Mouse (Mus musculus) left cerebral cortex, adult 9 months (tissue): ENCODE data around the gene Isyna1.

Experiments
- DNase-seq, 2 experiments: peaks; one replicate each; pipeline ENCODE4 v3.0.0; 2022; ENCODE audit warnings: low spot score in 2 of 2

The Isyna1 gene

DNA sequence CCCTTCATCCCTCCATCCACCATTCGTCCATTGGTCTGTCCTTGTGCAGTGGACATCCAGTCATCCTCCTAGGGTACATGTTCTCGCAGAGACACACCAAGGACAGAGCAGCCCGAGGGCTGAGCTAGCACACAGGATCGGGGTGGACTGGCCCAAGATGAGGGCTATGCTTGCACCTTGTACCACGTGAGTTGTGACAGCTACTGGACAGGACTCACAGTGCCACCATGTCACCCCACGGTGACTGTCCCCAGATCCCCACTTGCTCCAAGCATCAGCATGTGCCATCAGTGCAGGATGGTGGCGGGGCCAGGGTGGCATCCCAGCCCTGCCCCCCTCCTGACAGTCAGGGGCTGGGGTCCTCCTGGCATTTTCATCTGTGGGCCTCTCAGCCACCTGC, 10.4 kb downstream of the Isyna1 start:
- no peak for DNase-seq

DNA sequence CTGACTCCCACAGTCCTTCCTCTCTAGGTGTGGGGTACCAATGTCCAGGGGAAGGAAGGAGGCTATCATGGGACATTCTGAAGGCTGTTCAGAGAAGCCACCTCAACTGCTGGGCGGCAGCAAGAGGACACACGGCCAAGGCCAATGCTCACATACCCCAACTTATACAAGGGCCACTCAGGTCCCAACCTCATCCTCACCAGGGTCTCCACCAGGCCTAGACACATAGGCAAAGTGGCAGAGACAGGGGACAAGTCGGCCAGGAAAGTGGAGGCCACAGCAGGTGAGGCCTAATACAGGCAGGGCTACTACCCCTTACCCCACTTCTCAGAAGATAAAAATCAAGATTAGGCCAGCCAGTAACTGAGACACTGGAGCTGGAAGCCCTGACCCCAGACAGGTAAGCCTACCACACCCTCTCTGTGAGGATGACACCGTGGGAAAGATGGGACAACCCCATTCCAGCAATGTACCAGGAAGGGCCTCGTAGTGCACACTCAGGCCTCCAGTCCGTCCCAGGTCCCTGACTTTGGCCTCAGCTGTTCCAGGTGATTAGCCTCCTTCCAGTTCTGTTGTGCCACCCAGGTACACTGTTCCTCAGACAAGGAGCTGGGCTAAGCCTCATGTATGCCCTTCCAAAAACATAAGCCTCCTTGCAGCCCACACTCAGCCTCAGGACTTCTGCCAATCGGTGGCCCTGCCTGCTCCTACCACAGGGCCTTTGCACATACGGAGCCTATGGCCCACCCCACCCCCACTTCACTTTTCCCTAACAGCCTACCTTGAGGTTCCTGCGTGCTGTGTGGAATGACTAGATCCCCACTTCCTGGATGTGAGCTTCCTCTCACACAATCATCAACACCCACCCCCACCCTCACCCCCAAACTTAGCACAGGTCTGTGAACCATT, 12.0 kb downstream of the Isyna1 start:
- DNase-seq = no peak

DNA sequence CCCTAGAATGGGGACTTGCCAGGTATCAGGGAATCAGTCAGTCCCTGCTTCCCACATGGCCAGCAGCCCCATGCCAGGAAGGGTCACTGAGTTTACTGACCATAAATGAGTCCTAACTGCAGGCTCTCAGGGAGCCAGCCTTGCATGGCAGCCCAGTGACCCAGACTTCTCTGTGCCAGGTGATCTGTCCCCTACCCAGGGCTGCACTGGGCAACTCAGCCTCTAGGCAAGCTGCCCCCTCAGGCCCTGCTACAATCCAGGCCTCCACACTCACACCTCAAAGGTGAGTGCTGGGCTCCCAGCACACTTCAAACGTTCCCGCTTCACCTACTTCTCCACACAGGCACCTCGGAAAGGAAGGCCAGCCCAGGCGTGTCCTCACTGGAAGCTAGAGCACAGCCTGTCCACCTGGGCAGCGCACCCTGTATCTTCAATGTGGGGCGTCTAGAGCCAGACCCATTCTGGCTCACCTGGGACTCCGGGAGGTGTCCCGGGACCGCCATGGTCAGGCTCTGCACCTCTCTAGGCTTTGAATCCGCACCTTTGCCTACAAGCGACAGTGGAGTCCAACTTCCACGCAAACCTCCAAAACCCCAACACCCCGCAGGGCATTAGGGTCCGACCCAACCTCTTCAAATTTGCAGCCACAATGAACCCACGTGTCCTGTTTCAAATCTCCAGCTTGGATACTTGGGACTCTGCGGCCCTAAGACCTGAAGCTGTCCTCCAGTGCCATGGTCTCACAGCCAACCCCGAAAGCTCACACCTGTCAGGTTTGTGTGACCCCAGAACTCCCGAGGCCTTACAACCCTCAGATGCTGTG, 12.8 kb downstream of the Isyna1 start:
- DNase-seq = no peak

DNA sequence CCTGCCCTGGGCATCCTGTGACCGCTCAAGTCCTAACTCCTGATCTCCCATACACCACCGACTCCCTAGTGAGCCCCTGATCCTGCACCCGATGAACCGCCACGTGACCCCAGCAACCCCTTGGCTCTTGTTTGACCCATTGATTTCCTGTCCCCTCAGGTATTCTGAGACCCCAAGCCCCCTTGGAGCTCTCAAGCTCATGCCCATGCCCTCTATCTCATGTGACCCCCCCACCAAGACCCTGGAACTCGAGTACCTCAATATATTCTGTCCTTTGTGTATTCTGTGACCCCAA, 13.4 kb downstream of the Isyna1 start:
- DNase-seq = no peak

DNA sequence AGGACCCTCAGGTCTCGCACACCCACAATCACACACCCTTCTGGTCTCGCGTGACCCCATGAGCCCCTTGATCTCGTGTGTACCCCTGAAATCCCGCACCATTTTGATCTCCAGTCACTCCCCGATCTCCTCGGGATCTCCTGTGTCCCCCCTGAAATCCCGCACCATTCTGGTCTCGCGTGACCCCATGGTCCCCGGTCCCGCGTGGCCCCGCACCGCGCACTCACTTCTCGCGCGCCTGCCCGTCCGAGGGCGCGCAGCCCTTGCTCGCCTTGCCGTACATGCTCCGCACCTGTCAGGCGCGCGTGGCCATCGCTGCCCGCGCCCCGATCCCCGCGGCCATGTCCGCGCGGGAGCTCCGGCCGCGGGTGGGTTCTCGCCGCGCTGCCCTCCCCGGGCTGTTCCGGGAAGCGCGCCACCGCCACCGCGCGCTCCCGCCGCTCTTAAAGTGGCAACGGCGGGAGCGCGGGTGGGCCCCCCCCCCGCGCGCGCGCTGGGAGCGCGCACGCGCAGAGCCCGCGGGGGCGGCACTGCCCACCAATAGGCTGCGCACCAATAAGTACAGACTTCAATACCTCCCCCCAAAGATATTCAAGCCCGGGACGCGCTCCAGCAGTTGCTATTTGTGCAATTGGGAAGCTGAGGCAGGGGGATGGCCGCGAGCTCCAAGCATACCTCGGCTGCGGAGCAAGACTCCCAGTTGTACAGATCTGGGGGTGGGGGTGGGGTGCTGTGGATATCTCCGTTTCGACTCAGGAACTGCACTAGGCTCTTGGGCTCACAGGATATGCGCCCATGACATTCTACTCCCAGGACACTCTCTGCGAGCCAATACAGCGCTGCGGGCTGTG, 13.9 kb downstream of the Isyna1 start:
- no peak for DNase-seq

DNA sequence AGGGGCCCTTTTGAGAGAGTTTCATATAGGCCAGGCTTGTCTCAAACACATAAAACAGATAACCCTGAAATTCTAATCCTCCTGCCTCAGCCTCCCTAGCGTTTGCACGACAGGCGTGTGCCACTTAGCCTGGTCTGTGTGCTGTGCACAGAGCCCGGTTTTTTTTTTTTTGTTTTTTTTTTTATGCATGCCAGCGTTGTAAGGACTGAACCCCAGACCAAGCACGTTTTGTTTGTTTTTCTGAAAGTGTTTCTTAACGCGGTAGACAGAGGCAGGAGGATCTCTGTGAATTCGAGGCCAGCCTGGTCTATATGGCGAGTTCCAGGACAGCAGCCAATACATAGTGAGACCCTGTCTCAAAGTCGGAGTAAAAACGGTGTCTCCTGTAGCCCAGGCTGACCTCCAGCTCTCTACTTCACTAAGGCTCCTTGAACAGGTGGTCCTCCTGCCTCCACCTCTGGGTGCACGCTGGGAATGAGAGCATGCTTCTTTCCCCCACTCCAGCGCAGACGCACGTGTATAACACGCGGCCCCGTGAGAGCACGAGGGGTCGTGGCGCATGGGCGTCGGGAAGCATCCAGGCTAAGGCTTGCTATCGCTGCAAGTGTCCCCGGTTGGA, 14.7 kb downstream of the Isyna1 start, which contains the start of gene Ssbp4:
Ssbp4 (minus strand) TSS at position 124 of the 619 bp plus-strand sequence.
- DNase-seq = no peak

DNA sequence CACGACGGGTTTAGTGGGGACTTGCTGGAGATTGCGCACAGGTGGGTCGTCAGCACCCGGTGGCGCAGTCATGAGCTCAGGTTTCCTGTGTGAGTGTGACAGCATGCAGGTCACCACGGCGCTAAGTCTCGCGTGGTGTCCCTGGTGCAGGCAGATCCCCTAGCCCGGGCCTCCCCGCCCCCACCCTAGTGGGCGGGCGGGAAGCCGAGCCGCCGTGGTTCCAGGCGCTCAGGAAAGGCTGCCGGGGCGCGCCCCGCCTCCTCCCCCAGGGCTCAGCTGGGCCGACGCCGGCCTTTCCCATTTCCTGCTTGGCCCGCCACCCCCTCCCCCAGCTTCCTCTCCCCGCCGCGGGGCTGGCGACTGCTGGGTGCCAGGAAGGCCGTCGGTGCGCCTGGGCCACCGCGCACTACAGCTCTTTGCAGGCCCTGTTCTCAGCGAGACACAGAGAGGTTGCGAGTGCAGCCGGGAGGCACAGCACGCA, 15.2 kb downstream of the Isyna1 start:
- DNase-seq = peak in 1 of 2 experiments; percentile 74

DNA sequence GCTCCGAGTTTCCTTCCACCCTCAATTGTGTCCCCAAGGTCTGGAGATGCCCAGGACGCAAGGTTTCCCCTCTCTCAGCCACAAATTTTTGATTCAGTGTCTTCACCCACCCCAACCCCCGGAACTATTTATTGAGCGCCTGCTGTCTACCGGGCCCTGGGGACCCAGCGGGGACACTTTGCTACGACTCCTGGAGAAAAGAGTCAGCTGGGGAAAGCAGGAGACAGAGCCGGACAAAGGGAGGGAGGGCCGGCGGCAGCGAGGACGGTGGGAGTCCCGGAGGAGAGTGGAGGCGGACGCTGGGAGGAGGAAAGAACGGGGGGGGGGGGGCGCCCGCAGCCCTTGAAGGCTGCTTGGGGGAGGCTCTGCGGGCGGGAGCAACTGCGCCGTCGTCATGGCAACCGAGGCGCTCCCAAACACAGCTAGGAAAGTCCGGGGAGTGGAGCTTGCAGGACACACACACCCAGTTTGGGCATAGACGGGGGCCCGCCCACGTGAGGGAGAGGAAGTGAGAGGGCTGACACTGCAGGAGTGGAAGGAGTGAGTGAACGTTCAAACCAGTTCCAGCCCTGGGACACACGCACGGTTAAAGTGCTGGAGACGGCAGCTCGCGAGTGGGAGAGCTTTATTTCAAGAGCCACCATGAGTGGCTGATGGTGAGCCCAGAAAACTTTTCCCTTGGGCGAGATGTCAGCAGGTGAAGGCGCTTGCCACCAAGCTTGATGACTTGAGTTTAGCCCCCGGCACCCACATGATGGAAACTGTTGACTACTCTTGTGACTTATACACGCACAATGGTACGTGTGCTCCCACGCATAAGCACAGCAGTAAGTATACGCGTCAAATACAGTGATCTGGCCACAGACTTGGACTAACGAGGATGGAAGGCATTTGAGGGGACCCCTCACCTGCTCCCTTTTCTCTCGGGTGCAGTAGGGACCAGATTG, 15.9 kb downstream of the Isyna1 start:
- peak in 1 of 2 experiments; percentile 91 for DNase-seq

DNA sequence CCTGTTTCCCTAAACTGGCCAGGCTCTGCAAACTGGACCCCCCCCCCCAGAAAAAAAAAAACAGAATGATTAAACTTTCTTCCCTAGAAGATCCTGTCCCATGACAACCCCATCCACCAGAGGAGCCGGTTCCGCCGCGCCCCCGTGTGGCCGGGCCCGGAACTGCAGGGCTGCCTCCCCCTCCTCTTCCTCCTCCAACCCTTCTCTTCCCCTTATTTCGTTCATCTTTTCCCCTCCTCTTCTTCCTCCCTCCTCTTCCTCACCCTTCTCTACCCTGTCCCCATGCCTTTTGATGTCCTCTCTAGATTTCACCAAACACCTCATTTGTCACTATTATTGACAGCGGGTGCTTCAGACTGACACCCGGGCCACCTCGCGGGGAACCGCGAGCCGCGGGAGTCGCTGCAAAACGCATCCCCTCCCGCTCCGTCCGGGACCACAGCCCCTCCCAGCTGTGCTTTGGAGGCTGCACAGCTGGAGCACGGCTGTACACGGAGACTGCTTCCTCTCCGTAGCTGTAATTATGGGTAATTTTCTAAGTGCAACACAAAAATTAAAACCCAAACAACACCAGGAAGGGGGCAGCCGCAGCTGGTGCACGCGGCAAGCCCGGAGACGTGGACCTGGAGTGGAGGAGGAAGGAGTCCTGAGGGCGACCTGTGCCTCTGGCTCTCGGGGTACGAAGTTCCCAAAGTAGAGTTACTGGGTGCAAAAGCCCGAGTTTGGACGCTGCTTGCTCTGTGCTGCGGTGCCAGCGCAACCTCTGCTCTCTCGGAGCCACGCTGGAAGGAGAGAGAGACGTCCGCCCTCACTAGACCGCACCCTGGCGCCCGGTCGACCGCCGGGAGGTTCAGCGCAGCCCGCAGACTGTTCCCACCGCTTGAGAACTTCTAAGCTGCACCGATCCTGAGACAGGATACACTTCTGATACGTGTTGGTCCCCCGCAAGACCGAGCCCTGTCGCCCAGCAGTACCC, 16.9 kb downstream of the Isyna1 start:
- DNase-seq = peak in 1 of 2 experiments; percentile 79

DNA sequence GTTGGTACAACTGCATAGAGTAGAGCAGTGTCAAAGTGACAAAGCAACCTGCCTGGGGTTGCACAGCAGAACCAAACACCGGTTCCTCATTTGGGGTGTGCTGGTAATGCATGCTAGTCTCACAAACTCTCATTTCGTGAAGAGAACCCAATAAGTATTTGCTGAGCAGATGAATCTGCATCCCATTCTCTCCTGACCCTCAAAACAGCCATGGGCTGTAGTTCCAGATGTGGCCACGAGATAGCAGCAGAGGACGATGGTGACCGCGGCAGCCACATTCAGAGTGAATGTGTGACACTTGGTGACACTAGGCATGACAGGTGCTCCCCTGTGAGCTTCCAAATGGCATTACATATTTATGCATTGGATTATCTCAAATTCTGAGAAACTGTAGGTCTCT, 17.7 kb downstream of the Isyna1 start:
- peak in 1 of 2 experiments; percentile 92 for DNase-seq

DNA sequence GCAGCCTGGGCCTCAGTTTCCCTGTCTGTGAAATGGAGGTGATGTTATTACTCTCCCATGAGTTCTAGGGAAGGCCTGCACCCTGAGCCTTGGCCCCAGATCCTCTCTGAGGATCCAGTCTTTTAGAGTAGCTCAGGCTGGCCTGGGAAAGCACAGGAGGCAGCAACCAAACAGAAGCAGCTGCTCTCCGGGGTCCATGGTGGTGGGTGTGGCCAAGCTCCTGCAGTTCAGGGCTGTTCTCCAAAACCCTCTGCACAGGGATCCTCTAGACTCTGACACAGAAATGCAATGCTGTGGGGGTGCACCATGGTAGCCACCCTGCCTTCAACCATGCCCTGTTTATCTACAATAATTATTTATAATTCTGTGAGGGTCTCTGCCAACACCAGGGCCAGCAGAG, 19.6 kb downstream of the Isyna1 start:
- DNase-seq = no peak

DNA sequence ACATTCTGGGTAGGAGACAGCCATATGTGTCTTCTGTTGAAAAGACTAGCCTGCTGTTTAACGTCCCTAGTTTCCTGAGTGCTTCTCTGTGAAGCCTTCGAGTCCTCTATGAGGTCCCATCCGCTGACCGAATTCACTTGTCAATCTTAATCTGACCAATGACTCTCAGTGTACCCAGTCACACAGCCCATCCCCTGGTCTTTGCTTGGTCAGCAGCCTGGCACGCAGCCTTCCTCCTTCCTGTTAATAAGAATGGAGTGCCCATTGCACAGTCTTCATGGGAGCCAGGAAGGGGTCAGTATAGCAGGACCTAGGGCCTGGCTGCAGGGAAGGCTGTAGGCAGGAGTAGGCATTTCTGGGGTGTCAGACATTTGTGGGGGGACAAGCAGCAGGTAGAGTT, 20.3 kb downstream of the Isyna1 start:
- no peak for DNase-seq

DNA sequence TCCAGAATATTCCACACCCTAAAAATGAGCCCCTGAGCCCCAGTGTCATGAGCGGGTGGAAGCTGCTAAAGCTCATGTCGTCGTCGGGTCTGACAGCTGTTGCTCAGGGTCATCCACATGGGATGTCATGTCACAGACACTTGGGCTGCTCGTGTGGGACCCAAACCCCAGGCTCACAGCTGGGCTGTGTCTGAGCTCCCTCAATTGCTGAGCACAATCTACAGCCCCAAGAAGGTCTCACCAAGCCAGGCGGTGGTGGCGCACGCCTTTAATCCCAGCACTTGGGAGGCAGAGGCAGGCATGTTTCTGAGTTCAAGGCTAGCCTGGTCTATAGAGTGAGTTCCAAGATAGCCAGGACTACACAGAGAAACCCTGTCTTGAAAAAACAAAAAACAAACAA, 21.1 kb downstream of the Isyna1 start:
- DNase-seq = no peak

DNA sequence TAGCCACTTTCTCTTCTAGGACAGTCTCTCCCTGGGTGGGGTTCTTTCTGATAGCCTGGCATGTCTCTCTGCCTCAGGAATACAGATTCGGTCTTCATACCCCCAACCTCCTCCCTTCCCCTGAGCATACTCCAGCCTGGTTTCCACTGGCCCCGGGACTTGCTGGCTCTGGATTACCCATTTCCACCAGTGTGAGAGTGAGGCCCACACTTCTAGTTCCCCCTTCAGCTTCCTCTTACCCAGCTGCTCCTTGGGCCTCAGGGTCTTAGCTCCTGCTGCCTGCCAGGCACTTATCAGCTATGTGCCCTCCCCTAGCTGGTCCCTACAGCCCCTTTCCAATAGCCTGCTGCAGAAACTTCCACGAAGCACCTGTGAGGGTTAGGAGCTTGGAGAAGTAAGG, 21.7 kb downstream of the Isyna1 start, which contains the start of gene Lrrc25:
Lrrc25 (plus strand) TSS at position 262 of the 400 bp plus-strand sequence.
- DNase-seq = no peak

DNA sequence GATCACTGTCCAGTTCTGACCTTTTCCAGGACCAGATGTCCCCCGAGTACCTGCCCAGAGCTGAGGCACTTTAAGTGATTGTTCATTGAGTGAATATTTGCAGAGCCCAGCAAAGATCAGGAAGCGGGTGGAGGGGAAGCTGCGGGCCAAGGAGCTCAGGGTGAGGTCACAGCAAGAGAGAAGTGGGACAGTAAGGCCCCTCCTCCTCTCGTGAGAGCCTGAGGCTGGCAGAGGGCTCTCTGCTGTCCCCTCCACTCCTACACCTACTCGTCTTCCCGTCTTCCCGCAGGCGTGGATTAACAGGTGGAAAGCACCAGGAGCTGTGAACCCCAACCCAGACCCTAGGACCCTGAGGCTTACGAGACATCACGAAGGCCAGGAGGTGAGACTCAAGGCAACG, 22.5 kb downstream of the Isyna1 start:
- DNase-seq = no peak

DNA sequence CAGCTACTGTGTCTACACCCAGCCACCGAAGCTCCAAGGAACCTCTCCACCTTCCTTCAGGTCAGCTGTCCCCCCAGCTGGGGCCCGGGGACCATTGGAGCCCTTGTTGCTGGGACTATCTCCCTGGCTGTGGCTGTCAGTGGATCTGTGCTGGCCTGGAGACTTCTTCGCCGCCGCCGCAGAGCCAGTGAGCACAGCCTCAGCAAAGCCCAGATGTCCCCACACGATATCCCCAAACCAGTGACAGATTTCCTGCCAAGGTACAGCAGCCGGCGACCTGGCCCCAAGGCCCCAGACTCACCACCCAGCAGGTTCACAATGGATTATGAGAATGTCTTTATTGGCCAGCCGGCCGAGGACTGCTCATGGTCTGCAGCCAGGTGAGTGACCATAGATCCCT, 23.8 kb downstream of the Isyna1 start:
- DNase-seq = no peak

DNA sequence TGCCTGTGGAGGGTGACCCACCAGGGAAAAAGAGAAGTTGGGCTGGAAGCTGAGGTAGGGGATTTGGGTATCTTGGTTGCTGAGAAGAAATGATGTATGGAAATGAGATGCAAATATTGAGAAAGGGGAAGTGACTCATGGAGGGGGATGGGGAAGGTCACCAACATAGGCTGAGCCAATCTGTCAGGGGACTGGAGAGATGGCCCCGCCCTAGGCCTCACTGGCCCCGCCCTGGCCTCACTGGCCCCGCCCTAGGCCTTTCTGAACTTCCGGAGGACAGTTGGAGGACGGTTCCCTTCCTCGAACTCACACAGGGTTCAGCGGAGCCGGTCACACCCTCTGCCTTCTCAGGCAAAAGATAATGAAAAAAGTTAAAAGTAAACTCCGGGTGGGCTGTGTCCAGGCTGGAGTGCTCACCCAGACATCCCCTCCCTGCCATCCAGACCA, 24.7 kb downstream of the Isyna1 start:
- no peak for DNase-seq

DNA sequence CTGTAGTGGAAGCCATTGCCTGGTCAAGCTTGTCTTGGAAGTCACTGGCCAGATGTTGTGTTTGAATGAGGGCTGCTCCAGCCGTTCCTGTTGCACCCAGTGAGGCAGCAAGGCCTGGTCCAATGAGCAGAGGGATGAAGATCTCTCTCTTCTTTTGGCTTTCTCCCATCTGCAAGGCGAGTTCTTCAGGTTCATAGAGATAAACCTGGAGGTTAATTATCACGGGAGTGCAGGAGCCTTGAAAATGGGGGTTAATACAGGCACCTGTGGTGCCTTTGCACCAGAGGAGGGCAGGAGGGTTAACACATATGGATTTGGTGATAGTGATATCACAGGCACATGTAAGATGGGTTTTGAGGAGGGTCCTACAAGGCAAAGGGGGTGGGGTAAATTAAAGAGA, 28.0 kb downstream of the Isyna1 start:
- DNase-seq = no peak

DNA sequence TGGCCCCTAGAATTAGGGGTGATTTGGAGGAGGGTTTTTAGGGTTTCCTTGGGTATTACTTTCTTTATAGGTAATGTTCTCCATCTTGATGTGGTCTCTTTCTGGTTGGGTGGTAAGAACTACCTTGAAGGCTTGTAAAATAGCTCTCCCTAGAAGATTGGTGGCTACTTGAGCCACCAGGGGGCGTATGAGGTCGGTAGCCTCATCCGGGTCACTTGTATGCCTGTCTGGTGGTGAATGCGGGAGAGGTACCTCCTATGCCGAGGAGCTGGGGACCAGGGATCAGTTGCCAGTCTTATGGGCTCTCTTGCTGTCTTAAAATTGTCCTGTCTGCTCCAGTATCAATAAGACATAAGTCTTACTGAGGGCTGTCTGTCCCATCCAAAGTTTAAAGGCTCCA, 30.9 kb downstream of the Isyna1 start:
- no peak for DNase-seq
